Mouse (Mus musculus) cerebellum, adult (tissue): Measurements from ENCODE around the gene Dpy19l1.
A peak's percentile ranks its signal among the peaks of the same experiment; 100 is the strongest.

Experiments
- ATAC-seq: cut with Nextera tagmentation; 2 replicates; pipeline ENCODE4 v1.9.2; 2017; ENCODE audit warnings: mild to moderate bottlenecking, moderate library complexity, mixed read lengths; ENCODE audit not compliant: insufficient number of reproducible peaks, low FRiP score, low TSS enrichment

Gene Dpy19l1

GRCm38 (mm10) chr9:24503067-24503857 is at the start of gene Dpy19l1:
Gene Dpy19l1 (minus strand): TSS chr9:24503140.
- ATAC-seq = peak; percentile 96

GRCm38 (mm10) chr9:24538159-24538558 is 35.2 kb upstream of the Dpy19l1 start:
- ATAC-seq = no peak

- peak; percentile 88 for ATAC-seq
These were observed 13.7 kb upstream of the Dpy19l1 start for GRCm38 (mm10) chr9:24516575-24517139.

GRCm38 (mm10) chr9:24514078-24514469 is 11.1 kb upstream of the Dpy19l1 start:
- ATAC-seq = no peak

- ATAC-seq = no peak
These were observed 10.5 kb upstream of the Dpy19l1 start for GRCm38 (mm10) chr9:24513290-24514077.

- no peak for ATAC-seq
These were observed 9.2 kb upstream of the Dpy19l1 start for GRCm38 (mm10) chr9:24512121-24512539.

- ATAC-seq = no peak
These were observed 8.6 kb upstream of the Dpy19l1 start for GRCm38 (mm10) chr9:24511371-24512120.

GRCm38 (mm10) chr9:24508880-24509279 is 5.9 kb upstream of the Dpy19l1 start:
- no peak for ATAC-seq

- ATAC-seq = no peak
These were observed 3.6 kb upstream of the Dpy19l1 start for GRCm38 (mm10) chr9:24506510-24506909.

- no peak for ATAC-seq
These were observed 2.2 kb upstream of the Dpy19l1 start for GRCm38 (mm10) chr9:24505017-24505763.

- ATAC-seq = no peak
These were observed 1.4 kb upstream of the Dpy19l1 start for GRCm38 (mm10) chr9:24504381-24504780.

GRCm38 (mm10) chr9:24503858-24504219 is 899 bp upstream of the Dpy19l1 start:
- no peak for ATAC-seq

GRCm38 (mm10) chr9:24502571-24503004 is 352 bp downstream of the Dpy19l1 start:
- peak; percentile 71 for ATAC-seq

GRCm38 (mm10) chr9:24501618-24502017 is 1.3 kb downstream of the Dpy19l1 start:
- ATAC-seq = no peak

GRCm38 (mm10) chr9:24496226-24496625 is 6.7 kb downstream of the Dpy19l1 start:
- no peak for ATAC-seq

- no peak for ATAC-seq
These were observed 12.4 kb downstream of the Dpy19l1 start for GRCm38 (mm10) chr9:24490516-24490915.

- no peak for ATAC-seq
These were observed 14.4 kb downstream of the Dpy19l1 start for GRCm38 (mm10) chr9:24488425-24489104.

- ATAC-seq = no peak
These were observed 20.6 kb downstream of the Dpy19l1 start for GRCm38 (mm10) chr9:24482375-24482774.

- no peak for ATAC-seq
These were observed 25.7 kb downstream of the Dpy19l1 start for GRCm38 (mm10) chr9:24477251-24477650.
